Mouse (Mus musculus) kidney, adult 2 months (tissue): ENCODE data around the gene Stard13.

Experiments used
- CTCF ChIP-seq: fragments of 200-500 bp; conservative IDR thresholded peaks from 2 replicates; pipeline ENCODE4 v1.5.1; 2011; ENCODE audit warnings: low read depth, mild to moderate bottlenecking, control low read depth, low read length, moderate library complexity, mixed read lengths; ENCODE audit not compliant: insufficient read depth, insufficient read length
- POLR2A ChIP-seq: fragments of 200-500 bp; IDR thresholded peaks from one replicate; pipeline ENCODE4 v1.6.1; 2011; ENCODE audit warnings: low read depth, low read length, control low read depth

DNA sequence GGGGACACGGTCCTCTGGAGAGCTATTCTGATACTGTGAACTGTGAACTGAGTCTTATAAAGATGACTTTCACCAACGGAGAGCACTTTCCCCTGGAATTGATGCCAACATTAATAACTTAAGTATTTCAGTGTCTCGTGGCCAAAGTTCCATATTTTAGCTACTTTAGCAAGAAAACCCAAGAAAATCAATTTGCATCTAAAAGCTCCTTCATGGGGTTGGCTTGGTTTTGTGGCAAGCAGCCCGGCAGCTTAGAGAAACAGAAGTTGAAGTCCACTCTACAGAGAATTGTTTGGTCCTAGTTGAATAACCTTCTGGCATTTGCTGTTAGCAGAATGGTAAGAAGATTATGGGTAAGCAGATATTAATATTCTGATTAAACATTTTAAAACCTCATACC lies 2.2 kb downstream of the Stard13 start:
- TF ChIP-seq CTCF (no peak), POLR2A (no peak)
